ENCODE assay signal across 17 mouse cellular contexts in genomic region chr17:84873554-84873953, GRCm38 (mm10).
DNase-seq lines count a peak whose midpoint lies in the region; ATAC-seq and TF ChIP-seq lines count a peak whose summit lies in the region.
"Had no signal": no experiment of that assay in that cellular context is flagged by ENCODE, and none has a peak within 500 bp of the region (broad histone marks: within the 10 kb centered on the region; RNA-seq: fewer than 3 reads in every experiment).

No protein-coding gene starts in this region.

- H3K27ac ChIP-seq in midbrain, postnatal 0 days (ENCODE audit: low read depth, low read length) = no peak overlapping the region
- H3K27ac ChIP-seq in midbrain, embryonic 16.5 days (ENCODE audit: low read length) = no peak overlapping the region
- H3K27ac ChIP-seq: embryonic facial prominence, embryonic 10.5 days; forebrain, embryonic 13.5 days; neural tube, embryonic 12.5 days had no signal

- no peak overlapping the region for H3K4me2 ChIP-seq in midbrain, postnatal 0 days (ENCODE audit: low read depth, low read length, poor library complexity, severe bottlenecking)
- no peak overlapping the region for H3K4me2 ChIP-seq in midbrain, embryonic 16.5 days (ENCODE audit: low read length)
- H3K4me2 ChIP-seq: forebrain, embryonic 13.5 days; neural tube, embryonic 12.5 days had no signal

- ATAC-seq in cerebellum, adult (ENCODE audit: insufficient number of reproducible peaks, low FRiP score, low TSS enrichment) = no peak
- ATAC-seq in midbrain, postnatal 0 days (ENCODE audit: low FRiP score) = no peak
- no peak for ATAC-seq in midbrain, embryonic 16.5 days
- ATAC-seq: forebrain, embryonic 13.5 days; intestine, embryonic 16.5 days; Patski had no signal

- H3K4me1 ChIP-seq in midbrain, postnatal 0 days (ENCODE audit: insufficient read depth, low read length) = no peaks in the 10 kb centered on the region
- peaks cover 5% of the 10 kb centered on the region for H3K4me1 ChIP-seq in midbrain, embryonic 16.5 days (ENCODE audit: control insufficient read depth, insufficient read depth, low read length)
- H3K4me1 ChIP-seq: embryonic facial prominence, embryonic 10.5 days; forebrain, embryonic 13.5 days; neural tube, embryonic 12.5 days had no signal

- TF ChIP-seq CTCF in midbrain, postnatal 0 days (IDR thresholded peaks at IDR 0.05) = no peak

- H3K4me3 ChIP-seq in midbrain, postnatal 0 days (ENCODE audit: low read depth, low read length) = no peak overlapping the region
- H3K4me3 ChIP-seq in midbrain, embryonic 16.5 days (ENCODE audit: low read depth, low read length) = no peak overlapping the region
- H3K4me3 ChIP-seq: embryonic facial prominence, embryonic 10.5 days; forebrain, embryonic 13.5 days; megakaryocyte, embryonic 14.5 days; neural tube, embryonic 12.5 days had no signal

- H3K27me3 ChIP-seq in midbrain, postnatal 0 days (ENCODE audit: insufficient read depth, low read length) = no peaks in the 10 kb centered on the region
- no peaks in the 10 kb centered on the region for H3K27me3 ChIP-seq in midbrain, embryonic 16.5 days (ENCODE audit: control insufficient read depth, insufficient read depth, low read depth, low read length)
- H3K27me3 ChIP-seq: forebrain, embryonic 13.5 days; neural tube, embryonic 12.5 days had no signal

- H3K9ac ChIP-seq in midbrain, postnatal 0 days (replicated peaks; ENCODE audit: low read length, poor library complexity, severe bottlenecking) = no peak overlapping the region
- no peak overlapping the region for H3K9ac ChIP-seq in midbrain, embryonic 16.5 days (ENCODE audit: low read depth, low read length)
- H3K9ac ChIP-seq: forebrain, embryonic 13.5 days; neural tube, embryonic 12.5 days had no signal

- no peaks in the 10 kb centered on the region for H3K36me3 ChIP-seq in midbrain, postnatal 0 days (ENCODE audit: insufficient read depth, low read length)
- H3K36me3 ChIP-seq in midbrain, embryonic 16.5 days (ENCODE audit: control insufficient read depth, insufficient read depth, low read length) = no peaks in the 10 kb centered on the region
- H3K36me3 ChIP-seq: embryonic facial prominence, embryonic 10.5 days; neural tube, embryonic 12.5 days had no signal

- no peaks in the 10 kb centered on the region for H3K9me3 ChIP-seq in midbrain, postnatal 0 days (ENCODE audit: low read length)
- no peaks in the 10 kb centered on the region for H3K9me3 ChIP-seq in midbrain, embryonic 16.5 days (replicated peaks; ENCODE audit: control insufficient read depth, low read length, poor library complexity, severe bottlenecking)
- H3K9me3 ChIP-seq: embryonic facial prominence, embryonic 10.5 days; forebrain, embryonic 13.5 days; megakaryocyte, embryonic 14.5 days; neural tube, embryonic 12.5 days had no signal

- WGBS in midbrain, postnatal 0 days = 68% methylated on average over 7 of the region's 7 CpGs
- WGBS in midbrain, embryonic 16.5 days = 80% methylated on average over 7 of the region's 7 CpGs

- DNase-seq in cerebellum, postnatal 10 days = peak; percentile 78 to 80
- peak; percentile 34 for DNase-seq in midbrain, postnatal 0 days (ENCODE audit: low spot score)
- peak; percentile 58 for DNase-seq in heart, postnatal 4 days
- peak; percentile 44 for DNase-seq in skeletal muscle tissue, adult 2 months (ENCODE audit: low read depth, low spot score)
- no peak for DNase-seq in layer of hippocampus, adult 11-12 months (ENCODE audit: low spot score)
- no peak for DNase-seq in left cerebral cortex, adult 11 months (ENCODE audit: low spot score)
- DNase-seq: lung, adult 2 months; right cerebral cortex, adult 18-20 months; thymus, postnatal 4 days had no signal

Comparison
In these comparisons a context has a peak if more than half of its experiments do, and no peak if none do; other contexts are left out.
1. DNase-seq: peak in cerebellum, postnatal 10 days (2 of 2), midbrain, postnatal 0 days (single experiment), heart, postnatal 4 days (single experiment) and skeletal muscle tissue, adult 2 months (single experiment); none in layer of hippocampus, adult 11-12 months (single experiment) and left cerebral cortex, adult 11 months (single experiment).